Mouse (Mus musculus) hindlimb bud, embryonic 11.5 days (tissue): Measurements from ENCODE around the gene Sdccag8.

Source experiments
- DNase-seq: peaks from one replicate; pipeline ENCODE4 v3.0.0-alpha.2; 2012; ENCODE audit warnings: low read depth, low spot score; ENCODE audit errors: extremely low spot score

Gene Sdccag8

GRCm38 (mm10) chr1:176873463-176873862 lies 59.0 kb downstream of the Sdccag8 start:
- no peak for DNase-seq

GRCm38 (mm10) chr1:176874155-176874554 lies 59.7 kb downstream of the Sdccag8 start:
- DNase-seq = no peak

- DNase-seq = peak; percentile 52
Observed at GRCm38 (mm10) chr1:176877756-176878155, 63.3 kb downstream of the Sdccag8 start.

GRCm38 (mm10) chr1:176879005-176879404 lies 64.5 kb downstream of the Sdccag8 start:
- DNase-seq = no peak

GRCm38 (mm10) chr1:176879614-176880013 lies 65.2 kb downstream of the Sdccag8 start:
- DNase-seq = no peak

GRCm38 (mm10) chr1:176880101-176880500 lies 65.6 kb downstream of the Sdccag8 start:
- DNase-seq = no peak

- DNase-seq = no peak
Observed at GRCm38 (mm10) chr1:176880943-176881342, 66.5 kb downstream of the Sdccag8 start.

GRCm38 (mm10) chr1:176885207-176885933 lies 70.9 kb downstream of the Sdccag8 start:
- no peak for DNase-seq

GRCm38 (mm10) chr1:176886002-176886401 lies 71.5 kb downstream of the Sdccag8 start:
- no peak for DNase-seq

- DNase-seq = no peak
Observed at GRCm38 (mm10) chr1:176903741-176904140, 89.3 kb downstream of the Sdccag8 start.

- no peak for DNase-seq
Observed at GRCm38 (mm10) chr1:176915946-176916345, 101.5 kb downstream of the Sdccag8 start.

- no peak for DNase-seq
Observed at GRCm38 (mm10) chr1:176919486-176919885, 105.0 kb downstream of the Sdccag8 start.

- no peak for DNase-seq
Observed at GRCm38 (mm10) chr1:176922842-176923241, 108.4 kb downstream of the Sdccag8 start.

GRCm38 (mm10) chr1:176926009-176926408 lies 111.5 kb downstream of the Sdccag8 start:
- DNase-seq = no peak

- no peak for DNase-seq
Observed at GRCm38 (mm10) chr1:176927312-176927711, 112.9 kb downstream of the Sdccag8 start.

- no peak for DNase-seq
Observed at GRCm38 (mm10) chr1:176929710-176930109, 115.2 kb downstream of the Sdccag8 start.

GRCm38 (mm10) chr1:176930574-176930973 lies 116.1 kb downstream of the Sdccag8 start:
- no peak for DNase-seq

GRCm38 (mm10) chr1:176930981-176931500 lies 116.6 kb downstream of the Sdccag8 start:
- no peak for DNase-seq

- DNase-seq = no peak
Observed at GRCm38 (mm10) chr1:176931511-176931910, 117.1 kb downstream of the Sdccag8 start.

- DNase-seq = no peak
Observed at GRCm38 (mm10) chr1:176932320-176932950, 118.0 kb downstream of the Sdccag8 start.

GRCm38 (mm10) chr1:176933319-176933718 lies 118.9 kb downstream of the Sdccag8 start:
- no peak for DNase-seq

- DNase-seq = no peak
Observed at GRCm38 (mm10) chr1:176934043-176934762, 119.7 kb downstream of the Sdccag8 start.
